ENCODE assay signal across 8 mouse cellular contexts in genomic region chr2:71273955-71274679, GRCm38 (mm10).
A peak's percentile ranks its signal among the peaks of the same experiment; 100 is the strongest.
DNase-seq lines count a peak whose midpoint lies in the region; ATAC-seq lines count a peak whose summit lies in the region.

No protein-coding gene starts in this region.

- H3K4me1 ChIP-seq in kidney, embryonic 16.5 days (ENCODE audit: insufficient read depth, low read length): peaks cover 8% of the 10 kb centered on the region; the same call in 1 of the 2 replicates
- 0 out of 2 replicates have a peak, but pooled peaks cover 2% of the 10 kb centered on the region for H3K4me1 ChIP-seq in lung, embryonic 15.5 days
- peaks cover 4% of the 10 kb centered on the region for H3K4me1 ChIP-seq in hindbrain, embryonic 10.5 days (replicated peaks)

- no peaks in the 10 kb centered on the region for H3K27me3 ChIP-seq in kidney, embryonic 16.5 days (ENCODE audit: insufficient read depth, low read length)
- no peaks in the 10 kb centered on the region for H3K27me3 ChIP-seq in lung, embryonic 15.5 days
- H3K27me3 ChIP-seq in hindbrain, embryonic 10.5 days (ENCODE audit: insufficient read depth, poor library complexity, severe bottlenecking): no peaks in the 10 kb centered on the region

- H3K9ac ChIP-seq in kidney, embryonic 16.5 days (replicated peaks; ENCODE audit: low read length): 0 out of 2 replicates have a peak overlapping the region, but pooled peaks have one; percentile 7
- no peak overlapping the region for H3K9ac ChIP-seq in lung, embryonic 15.5 days

- H3K36me3 ChIP-seq in kidney, embryonic 16.5 days (ENCODE audit: insufficient read depth, low read length): 0 out of 2 replicates have a peak, but pooled peaks cover 11% of the 10 kb centered on the region
- H3K36me3 ChIP-seq in lung, embryonic 15.5 days: 0 out of 2 replicates have a peak, but pooled peaks cover 4% of the 10 kb centered on the region
- peaks cover 26% of the 10 kb centered on the region for H3K36me3 ChIP-seq in hindbrain, embryonic 10.5 days

- WGBS in kidney, embryonic 16.5 days: 29% methylated on average over 23 of the region's 23 CpGs
- WGBS in lung, embryonic 15.5 days: 42% methylated on average over 23 of the region's 23 CpGs
- 78% methylated on average over 23 of the region's 23 CpGs for WGBS in hindbrain, embryonic 10.5 days

- peak overlapping the region; percentile 59 for H3K27ac ChIP-seq in kidney, embryonic 16.5 days (ENCODE audit: low read length)
- peak overlapping the region; percentile 41; the same call in 1 of the 2 replicates for H3K27ac ChIP-seq in lung, embryonic 15.5 days
- H3K27ac ChIP-seq in hindbrain, embryonic 10.5 days: no peak overlapping the region

- peak overlapping the region; percentile 30 for H3K4me3 ChIP-seq in kidney, embryonic 16.5 days (ENCODE audit: low read length)
- peak overlapping the region; percentile 36 for H3K4me3 ChIP-seq in lung, embryonic 15.5 days
- H3K4me3 ChIP-seq in hindbrain, embryonic 10.5 days: no peak overlapping the region

- peak; percentile 63; the same call in 1 of the 2 replicates for ATAC-seq in kidney, embryonic 16.5 days (ENCODE audit: low FRiP score, low TSS enrichment)
- peak; percentile 70 for ATAC-seq in common myeloid progenitor, adult 5-6 weeks (replicated peaks; ENCODE audit: low read depth, poor library complexity, severe bottlenecking)
- peak; percentile 68 to 70; a peak in 3 of 4 replicates for ATAC-seq in hematopoietic stem cell, adult 5-6 weeks (replicated peaks in 1 of 2; ENCODE audit: insufficient read depth in 1 of 2, low FRiP score in 2 of 2, low TSS enrichment in 1 of 2, low read depth in 1 of 2, poor library complexity in 2 of 2, severe bottlenecking in 2 of 2)
- peak; percentile 49; the same call in 1 of the 2 replicates for ATAC-seq in lung, embryonic 15.5 days (ENCODE audit: borderline replicate concordance, extremely low read depth, low FRiP score, low TSS enrichment)

- H3K4me2 ChIP-seq in kidney, embryonic 16.5 days (replicated peaks; ENCODE audit: low read depth, low read length): peak overlapping the region; percentile 42
- H3K4me2 ChIP-seq in lung, embryonic 15.5 days: peak overlapping the region; percentile 46

- H3K9me3 ChIP-seq in kidney, embryonic 16.5 days (ENCODE audit: low read length): no peaks in the 10 kb centered on the region
- no peaks in the 10 kb centered on the region for H3K9me3 ChIP-seq in lung, embryonic 15.5 days
- no peaks in the 10 kb centered on the region for H3K9me3 ChIP-seq in hindbrain, embryonic 10.5 days

- DNase-seq in kidney, adult 11 months: no peak
- peak; percentile 8 to 22 for DNase-seq in spleen, postnatal 36 days (ENCODE audit: low spot score in 2 of 2)
- no peak for DNase-seq in cerebellum, adult 11 months
- no peak for DNase-seq in hindbrain, embryonic 10.5 days (ENCODE audit: low spot score)

Comparison
In these comparisons a context has a peak if more than half of its experiments do, and no peak if none do; other contexts are left out.
1. DNase-seq: peak in spleen, postnatal 36 days (2 of 2); none in kidney, adult 11 months (single experiment), cerebellum, adult 11 months (single experiment) and hindbrain, embryonic 10.5 days (single experiment).
2. Peak in every context shown above with its lines, with median percentiles within 50 percentile points of each other: ATAC-seq.